Mouse (Mus musculus) thymus, postnatal 14 days (tissue): ENCODE results near the gene Eif5.
"Not testable (repeated sequence)": the region's sequence is repeated elsewhere in the genome, so short reads cannot be mapped to it uniquely, and the experiment has no call there.

Source experiments
- DNase-seq: peaks from one replicate; pipeline ENCODE4 v3.0.0; 2021

Eif5 gene

DNA sequence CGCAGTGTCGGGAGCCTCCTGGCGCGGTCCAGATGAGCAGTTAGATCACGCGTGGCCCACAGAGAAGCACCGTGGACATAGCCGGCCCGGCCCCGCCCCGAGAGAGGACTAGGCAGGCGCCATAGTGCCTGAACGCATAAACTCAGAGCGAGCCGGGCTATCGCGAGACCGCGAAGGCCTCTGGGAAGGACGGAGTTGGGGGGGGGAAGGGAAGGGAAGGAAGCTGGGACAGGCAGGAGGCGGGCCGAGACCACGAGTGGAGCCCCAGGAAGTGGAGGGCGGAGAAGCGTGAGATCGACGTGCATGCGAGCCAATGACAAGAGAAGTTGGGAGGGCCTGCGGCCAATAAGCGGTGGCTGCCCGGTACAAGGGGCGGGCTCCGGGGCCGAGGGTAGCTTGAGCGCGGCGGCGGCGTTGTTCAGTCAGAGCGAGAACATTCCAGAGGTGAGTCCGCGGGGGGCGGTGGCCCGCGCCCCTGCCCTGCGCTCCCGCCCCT is at the start of gene Eif5:
Eif5 (plus strand) TSS at position 221 of the 496 bp plus-strand sequence.
- DNase-seq: peak; percentile 99

DNA sequence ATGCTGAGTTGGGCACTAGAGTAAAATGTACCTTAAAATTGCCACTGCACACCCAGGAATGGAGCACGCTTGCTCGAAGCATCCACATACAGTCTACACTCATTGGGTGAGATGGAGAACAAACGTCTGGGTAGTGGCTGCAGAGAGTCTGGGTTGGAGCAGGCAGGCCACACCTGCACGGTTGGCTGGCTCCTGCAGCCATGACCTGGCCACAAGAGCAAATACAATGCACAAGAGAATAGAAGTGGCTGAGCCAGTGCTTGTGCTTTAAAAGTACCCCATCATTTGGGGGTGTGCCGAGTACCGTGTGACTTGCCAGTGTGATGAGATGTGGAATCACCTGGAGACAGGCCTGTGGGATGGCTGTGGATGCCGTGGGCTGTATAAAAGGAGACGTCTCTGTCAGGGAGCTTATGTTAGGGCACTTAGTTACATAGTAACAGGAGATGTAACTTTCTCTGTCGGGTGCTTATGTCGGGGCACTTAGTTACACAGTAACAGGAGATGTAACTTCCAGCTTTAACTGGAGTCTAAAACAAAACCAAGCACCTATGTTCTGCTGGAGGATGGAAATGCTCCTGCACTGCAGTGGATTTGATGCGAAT is 48.5 kb upstream of the Eif5 start:
- DNase-seq: no peak

DNA sequence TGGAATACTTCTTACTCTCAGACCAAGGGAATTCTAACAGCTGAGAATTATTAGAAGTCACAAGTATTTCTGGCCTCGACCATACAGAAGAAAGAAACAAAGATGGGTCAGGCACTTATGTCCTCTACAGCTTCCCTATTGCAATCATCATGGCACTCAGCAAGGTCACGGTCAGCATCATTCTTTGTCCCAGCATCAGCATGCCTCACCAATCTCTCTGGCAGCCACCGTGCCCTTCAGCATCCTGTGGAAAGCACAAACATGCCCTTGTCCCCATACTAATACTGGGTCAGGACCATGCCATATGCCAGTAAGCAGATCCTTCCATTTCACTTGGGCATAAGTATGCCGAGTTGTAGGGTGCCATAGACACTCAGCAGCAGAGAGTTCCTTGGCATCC is 42.9 kb upstream of the Eif5 start:
- DNase-seq: no peak

DNA sequence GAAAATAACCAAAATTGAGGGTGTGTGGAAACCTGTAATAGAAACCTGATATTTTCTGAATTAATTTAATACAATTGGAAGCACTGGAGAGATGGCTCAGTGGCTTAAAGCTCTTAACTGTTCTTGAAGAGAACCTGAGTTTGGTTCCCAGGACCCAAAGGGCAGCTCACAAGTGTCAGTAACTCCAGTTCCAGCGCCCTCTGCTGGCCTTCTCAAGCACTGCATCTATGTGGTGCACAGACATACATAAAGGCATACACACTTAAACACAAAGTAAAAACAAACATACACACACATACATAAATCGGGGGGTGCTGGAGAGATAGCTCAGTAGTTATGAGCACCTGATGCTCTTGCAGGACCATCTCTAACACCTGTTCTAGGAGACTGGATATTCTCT is 40.7 kb upstream of the Eif5 start:
- DNase-seq: peak; percentile 24

DNA sequence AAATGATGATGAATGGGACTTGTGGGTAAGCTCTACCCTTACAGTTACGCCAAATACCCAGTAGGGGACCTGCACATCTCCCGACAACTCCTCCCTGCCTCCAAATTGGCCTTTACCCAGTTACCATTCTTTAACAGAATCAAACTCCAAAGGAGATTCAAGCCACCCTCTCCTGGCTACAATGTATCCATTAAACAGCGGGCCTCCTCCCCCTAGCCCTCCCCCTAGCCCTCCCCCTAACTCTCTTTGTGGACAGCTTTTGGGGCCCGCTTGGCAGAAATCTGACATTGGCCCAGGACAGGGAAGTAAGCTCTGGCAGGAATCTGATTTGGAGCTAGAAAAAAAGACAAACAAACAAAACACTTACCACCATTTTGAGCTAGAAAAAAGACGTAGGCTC is 38.2 kb upstream of the Eif5 start:
- DNase-seq: no peak

DNA sequence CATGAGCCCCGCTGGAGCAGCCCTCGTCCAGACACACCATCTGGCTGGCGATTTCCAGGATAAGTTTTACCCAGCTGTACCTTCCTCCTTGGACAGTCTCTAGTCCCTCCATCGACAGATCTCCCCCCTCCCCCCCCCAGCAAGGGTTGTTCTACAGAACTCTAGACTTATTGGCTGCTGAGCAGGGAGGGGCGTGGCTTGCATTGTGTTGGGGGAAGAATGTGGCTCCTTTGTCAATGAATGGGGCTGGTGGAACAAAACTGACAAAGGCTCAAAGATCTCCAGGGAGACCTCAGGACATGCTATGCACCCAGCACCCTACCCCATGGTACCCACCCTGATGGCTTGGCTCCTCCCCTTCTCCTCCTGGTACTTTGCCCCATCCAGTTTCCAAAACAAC is 37.1 kb upstream of the Eif5 start:
- no peak for DNase-seq

DNA sequence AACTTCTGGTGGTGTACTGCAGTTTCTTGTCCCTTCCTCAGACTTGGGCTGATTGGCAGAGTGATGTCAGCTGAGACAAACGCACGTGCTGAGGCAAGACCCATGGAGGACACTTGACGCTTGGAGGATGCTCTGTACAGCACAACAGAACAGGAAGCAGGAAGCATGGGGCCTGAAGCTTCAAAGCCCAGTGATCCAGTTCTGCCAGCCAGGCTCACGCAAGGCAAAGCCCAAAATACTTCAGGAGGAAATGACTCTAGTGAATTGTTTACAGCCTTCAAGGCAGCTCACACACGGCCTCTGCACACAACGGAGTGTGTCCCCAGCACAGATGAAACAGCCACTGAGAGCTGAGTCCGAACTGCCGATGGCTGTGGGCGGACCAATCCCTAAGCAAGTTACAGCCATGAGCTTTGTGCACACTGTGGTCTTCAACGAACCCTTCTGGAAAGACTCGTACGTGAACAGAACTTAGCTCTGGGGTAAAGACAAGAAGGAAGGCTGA is 34.7 kb upstream of the Eif5 start:
- no peak for DNase-seq

DNA sequence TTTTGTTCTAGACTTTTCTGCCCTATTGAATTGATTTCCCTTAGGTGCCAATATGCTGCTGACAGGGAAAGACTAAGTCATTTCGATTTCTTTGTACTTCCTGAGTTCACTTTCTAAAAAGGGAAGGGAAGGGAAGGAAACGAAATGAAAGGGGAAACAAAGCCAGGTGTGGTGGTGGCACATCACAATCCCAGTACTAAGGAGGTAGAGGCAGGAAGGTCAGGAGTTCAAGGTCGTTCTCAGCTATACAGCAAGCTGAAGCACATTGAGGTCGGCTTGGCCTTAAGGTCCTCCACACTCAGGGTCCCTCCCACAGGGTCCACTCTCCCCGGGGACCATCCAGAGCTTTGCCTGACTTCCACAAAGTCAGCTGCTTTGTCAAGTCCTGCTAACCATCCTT is 34.2 kb upstream of the Eif5 start:
- DNase-seq: no peak

DNA sequence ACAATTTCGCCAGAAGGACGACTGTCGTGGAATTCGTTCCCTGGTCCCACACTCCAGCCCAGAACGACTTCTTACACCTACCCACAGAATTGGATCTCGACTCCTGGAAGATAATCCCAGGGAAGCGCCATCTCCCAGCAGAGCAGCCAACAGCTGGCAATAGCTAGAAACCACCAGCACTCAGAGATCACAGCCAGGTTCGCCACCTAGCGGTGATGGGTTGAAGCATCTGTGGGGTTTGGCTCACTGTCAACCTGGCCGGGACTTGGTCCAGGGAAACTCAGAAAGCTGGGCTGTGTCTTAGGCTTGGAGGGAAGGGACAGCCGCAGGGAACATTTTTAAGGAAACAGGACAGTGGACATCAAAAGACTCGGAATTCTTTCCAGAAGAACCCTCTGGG is 32.9 kb upstream of the Eif5 start:
- peak; percentile 77 for DNase-seq

DNA sequence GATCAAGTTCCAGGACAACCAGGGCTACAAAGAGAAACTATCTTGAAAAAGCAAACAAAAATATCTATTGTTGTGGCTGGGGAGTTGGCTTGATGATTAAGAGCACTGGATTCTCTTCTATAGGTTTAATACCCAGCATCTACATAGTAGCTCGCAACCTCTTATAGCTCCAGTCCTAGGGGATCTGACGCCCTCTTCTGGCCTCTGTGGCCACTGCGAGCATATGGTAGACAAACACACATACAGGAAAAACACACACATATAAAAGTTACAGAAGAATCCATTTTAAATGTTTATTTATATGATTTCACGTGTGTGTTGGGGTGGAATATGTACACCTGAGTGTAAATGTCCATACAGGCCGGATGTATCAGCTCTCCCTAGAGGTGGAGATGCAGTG is 30.8 kb upstream of the Eif5 start:
- no peak for DNase-seq

DNA sequence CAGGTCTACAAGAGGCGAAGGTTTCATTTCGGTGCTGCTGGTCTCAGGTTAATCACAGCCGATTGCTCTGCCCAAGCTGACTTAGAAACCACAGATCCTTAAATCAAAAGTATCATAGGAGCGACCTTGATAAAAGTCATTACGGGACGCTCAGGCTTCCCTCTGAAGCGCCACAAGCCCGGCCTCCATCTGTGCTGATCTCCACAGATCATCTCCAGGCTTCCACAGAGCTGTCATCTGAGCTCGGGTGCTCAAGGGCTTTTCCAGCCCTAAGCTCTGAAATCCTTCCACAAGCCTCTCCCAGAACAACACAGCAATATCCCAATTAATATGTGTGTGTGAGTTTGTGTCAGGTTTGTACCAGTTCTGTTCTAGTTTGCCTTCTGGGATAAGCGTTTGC is 29.9 kb upstream of the Eif5 start:
- no peak for DNase-seq

DNA sequence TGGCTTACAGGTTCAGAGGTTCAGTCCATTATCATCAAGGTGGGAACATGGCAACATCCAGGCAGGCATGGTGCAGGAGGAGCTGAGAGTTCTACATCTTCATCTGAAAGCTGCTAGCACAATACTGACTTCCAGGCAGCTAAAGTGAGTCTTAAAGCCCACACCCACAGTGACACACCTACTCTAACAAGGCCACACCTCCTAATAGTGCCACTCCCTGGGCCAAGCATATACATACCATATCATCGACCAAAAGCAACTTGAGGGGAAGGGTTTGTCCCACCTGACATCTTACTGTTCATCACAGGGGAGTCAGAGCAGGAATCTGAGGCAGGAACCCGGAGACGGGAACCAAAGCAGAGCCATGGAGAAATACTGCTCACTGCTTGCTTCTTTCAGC is 29.4 kb upstream of the Eif5 start:
- DNase-seq: not testable (repeated sequence)

DNA sequence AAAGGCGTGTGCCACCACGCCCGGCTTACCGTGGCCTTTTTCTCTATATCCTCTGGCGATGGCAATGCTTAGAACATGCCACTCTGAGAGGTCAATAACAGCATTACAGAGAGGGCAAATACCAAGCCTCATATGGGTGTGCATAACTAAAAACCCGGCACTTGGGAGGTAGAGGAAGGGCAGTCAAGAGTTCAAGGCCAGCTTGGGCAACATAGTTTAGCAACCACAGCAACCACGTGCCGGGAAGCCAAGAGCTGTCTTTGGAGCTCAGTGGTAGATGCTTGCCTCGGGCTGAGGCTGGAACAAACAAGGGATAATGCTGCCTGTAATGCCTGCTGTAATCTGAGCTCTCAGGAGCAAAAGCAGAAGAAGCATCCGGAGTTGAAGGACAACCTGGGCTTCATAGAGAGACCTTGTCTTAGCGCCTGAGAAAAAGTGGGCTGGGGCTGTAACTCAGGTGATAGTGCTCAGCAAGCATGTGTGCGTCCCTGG is 25.2 kb upstream of the Eif5 start:
- no peak for DNase-seq

DNA sequence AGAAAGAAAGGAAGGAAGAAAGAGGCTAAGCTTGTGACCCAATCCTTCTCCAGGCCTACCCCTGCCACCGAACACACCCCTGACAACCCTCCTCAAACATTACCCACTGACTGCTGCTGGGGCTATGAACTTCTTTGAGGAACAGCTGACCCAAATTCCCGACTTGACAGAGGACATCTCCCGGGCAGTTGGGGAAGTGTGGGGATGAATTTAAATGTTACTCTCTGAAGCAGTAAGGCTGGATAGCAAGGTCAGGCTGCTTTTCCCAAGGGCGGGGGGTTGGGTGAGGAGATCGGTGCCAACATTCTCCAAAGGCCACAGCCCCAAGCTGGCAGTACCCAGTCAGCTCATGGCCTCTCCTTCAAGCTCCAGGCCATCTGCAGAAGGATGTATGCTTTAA is 24.1 kb upstream of the Eif5 start:
- DNase-seq: no peak

DNA sequence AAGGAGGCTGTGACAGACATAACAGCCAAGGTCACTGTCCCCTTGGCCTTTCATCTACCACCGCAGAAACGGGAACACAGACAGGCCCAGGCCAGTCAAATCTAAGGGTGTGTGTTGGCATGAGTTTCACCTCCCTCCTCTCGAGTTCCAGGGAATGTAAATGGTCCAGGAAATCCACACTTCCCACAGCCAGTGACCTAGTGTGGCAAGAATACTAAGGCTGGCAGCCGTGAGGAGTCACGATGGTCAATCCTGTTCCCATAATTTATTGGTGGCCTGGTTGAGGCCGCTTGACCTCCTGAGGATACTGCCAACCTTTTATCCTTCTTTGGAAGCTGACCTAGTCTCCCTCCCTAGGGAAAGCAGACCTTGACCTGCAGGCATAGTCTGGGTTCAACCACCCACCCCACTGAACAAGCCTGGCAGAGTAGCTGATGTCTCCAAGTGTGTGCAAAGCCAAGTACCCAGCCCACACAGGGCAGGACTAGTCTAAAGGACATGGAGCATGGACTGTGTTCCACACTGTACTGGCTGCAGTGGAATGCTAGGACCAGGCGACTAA is 23.5 kb upstream of the Eif5 start:
- no peak for DNase-seq

DNA sequence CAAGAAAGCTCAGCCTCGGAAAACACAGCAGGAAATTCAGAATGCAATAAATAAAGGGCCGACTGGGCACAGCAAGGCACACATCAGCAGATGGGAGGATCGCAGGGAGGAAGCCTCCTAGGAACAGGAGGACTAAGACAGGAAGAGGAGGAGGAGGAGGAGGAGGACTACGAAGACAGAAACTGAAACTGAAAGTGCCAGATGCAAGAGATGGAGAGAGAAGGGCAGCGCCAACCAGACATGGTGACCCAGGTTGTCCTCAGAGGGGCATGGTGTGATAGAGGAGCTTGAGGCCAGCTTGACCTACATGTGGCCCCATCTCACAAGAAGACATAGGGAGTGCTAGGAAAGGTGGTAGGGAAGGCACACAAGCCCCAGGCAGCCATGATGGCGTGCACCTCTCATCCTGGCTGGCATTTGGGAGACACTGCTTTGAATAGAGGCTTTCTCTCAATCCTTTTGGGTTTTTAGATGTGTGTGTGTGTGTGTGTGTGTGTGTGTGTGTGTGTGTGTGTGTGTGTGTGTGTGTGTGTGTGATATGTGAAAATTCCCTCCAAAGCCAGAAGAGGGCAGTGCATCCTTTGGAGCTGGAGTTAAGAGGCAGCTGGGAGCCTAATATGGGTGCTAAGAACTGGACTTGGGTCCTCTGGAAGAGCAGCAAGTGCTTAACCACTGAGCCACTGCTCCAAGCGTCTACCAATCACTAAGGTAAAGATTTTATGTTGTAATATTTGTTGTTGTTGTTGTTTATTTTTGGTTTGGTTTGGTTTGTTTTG is 22.8 kb upstream of the Eif5 start:
- DNase-seq: no peak

DNA sequence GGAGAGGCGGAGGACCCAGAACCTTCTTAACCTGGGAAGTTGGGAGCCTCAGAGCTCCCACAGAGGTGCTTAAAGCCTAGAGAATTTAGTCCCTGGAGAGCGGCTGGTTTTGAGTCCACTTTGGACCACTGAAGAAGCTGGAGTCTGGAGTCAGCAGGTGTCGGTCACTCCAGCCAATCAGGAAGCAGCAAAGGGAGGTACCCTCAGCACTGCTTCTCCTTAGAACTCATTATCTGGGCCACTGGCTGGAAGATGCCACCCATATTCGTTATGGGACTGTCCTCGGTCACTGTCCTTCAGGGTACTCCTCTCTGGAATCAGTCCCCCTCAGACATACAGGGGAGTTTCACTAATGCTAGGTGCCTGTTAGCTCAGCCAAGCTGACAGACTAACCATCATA is 21.9 kb upstream of the Eif5 start:
- no peak for DNase-seq

DNA sequence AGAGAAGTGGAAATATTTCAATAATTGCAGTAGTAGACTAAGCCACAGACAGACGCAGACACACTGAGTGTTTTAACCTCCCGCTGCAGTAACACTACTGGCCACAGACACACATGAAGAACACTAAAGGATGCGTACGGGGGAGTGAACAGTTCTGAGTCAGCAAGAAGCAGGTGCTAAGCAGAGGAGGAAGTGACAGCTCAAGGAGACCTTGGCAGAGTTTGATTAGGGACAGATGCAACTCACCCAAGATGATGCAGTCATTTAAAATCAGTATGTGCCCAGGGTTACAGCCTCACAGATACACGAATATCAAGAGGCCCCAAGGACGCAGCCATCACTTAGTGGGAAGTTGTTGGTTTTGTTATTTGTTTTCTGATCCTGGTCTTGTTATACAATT is 21.0 kb upstream of the Eif5 start:
- no peak for DNase-seq

DNA sequence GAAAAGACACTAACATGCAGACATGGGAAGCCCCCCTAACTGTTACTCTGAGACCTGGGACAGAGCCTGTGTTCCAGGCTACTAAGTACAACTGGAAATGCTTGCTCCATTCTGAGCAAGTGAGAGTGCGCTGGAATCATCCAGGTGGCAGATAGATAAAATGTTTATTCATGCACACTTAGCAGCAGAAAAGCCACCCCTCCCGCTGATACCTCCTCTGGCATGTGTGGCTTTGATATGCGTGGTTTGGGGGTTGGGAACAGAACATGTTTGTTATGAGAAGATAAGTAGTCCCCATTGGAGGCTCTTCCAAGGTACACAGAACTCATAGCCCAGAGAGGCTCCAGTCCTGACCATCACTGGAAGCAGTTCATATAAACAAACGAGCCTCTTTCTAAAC is 19.9 kb upstream of the Eif5 start:
- DNase-seq: no peak

DNA sequence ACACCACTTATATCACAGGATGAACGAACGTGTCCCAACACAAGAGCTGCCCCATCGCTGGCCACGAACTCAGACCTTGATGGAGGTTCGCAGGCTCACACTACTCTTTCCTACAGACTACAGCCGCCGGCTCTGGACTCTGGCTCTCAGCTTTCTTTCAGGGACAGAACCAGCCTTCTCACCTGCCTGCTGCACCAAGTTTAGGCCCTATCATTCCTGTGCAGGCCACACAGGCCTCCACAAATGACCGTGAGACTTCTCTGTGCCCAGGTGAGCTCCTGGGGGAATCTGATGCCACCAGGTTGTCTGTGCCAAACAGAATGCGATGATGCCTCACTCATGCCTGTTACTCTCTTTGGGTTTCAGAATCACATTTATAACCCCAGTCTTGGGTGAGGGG is 19.4 kb upstream of the Eif5 start:
- DNase-seq: no peak

DNA sequence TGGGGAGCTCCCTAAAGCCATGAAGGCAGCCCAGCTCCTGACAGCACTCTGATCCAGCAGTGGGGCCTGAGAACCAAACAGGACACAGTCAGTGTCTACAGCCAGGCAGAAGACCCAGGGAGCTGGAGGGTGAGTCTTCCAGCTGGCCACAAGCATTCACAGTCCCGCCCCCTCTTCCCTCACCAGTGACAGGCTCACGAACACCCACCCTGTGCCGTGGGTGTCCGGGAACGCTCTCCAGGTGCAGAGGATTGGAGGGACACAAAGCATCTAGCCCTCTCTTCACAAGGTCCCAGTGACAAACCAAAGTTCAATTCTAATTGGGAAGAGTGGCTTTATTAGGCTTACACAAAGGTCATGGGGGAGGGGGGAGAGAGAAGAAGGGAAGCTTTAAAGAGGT is 18.0 kb upstream of the Eif5 start:
- DNase-seq: no peak

DNA sequence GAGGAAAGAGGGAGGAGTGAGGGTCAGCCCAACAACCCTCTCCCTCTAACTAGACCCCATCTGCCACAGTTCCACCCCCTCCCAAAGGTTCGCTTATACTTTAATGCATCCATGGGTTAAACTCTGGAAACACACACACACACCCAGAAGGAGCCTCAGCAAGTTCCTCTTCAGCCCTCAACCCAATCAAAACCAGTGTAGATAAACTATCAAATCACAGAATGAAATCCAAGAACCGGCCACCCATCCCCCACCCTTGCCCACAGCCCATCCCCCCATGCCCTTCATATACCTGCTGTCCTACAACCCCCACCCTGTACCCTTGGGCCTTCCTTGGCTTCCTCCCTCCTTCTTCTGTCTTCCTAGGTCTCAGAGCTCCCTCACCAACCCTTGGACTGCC is 16.8 kb upstream of the Eif5 start:
- DNase-seq: no peak

DNA sequence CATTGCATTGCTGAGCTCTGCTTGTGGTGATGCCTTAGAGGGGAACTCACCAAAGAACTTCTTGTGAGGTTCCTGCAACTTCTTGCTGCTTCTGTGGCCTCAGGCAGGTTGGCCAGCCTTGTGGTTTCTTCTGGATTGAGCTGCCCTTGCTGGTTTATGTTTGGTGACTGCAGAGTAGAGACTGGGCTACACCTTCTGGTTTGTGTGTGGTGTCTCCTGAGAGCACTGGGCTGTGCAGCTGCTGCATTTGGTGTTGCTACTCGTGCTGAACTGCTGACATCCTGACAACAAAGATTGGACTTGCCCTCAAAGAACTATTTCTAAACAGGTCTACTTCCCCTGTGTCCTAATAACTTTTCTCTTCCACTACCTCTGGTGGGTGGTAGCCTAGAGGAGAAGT is 13.3 kb upstream of the Eif5 start:
- no peak for DNase-seq

DNA sequence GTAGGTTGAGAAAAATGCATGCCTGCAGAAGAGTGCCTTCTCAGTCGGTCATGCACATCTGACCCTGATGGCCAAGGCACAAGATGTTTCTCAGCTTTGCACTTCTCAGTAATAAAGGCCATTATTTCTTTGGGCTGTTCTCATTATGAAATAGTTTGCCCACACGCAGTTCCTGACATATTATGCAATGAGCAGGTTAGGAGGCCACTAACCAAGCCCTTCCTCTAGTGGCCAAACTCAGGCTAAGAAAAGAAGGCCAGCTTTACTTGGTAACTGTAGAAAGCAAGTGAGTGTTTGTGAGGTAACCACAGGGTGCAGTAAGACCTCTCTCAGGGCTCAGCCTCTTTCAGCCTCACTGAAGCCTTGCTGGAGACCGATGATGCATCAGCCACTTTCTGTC is 12.9 kb upstream of the Eif5 start:
- no peak for DNase-seq
